Mouse (Mus musculus) liver, embryonic 18 days (tissue): ENCODE measurements around the gene B4gat1. TPM values are rescaled to one million over a fixed set of nuclear protein-coding genes. Genes with fewer than 3 reads are reported as not detected.

ENCODE experiments used
- polyA plus RNA-seq: library from polyadenylated mRNA; depleted of rRNA; stranded (reverse); fragments of >200 nt; gene quantifications from 2 replicates; pipeline ENCODE4 v1.2.3, GENCODE M21; 2012; rRNA removed

Gene B4gat1
- 6.2 and 7.5 TPM in 2 replicates for polyA plus RNA-seq

DNA sequence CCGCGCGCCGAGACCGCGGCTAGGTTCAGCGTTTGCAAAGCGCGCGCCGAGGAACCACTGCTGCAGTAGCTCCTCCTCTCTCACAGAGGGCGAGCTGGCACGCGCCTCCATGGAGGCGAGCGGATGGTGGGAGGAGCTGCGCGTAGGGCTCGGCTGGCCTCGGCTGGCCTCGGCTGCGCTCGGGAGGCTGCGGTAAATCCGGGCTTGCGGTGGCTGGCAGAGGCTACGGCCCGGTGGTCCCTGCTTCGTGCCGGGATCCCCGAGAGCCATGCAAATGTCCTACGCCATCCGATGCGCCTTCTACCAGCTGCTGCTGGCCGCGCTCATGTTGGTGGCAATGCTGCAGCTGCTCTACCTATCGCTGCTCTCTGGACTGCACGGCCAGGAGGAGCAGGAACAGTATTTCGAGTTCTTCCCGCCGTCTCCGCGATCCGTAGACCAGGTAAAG lies at the start of gene B4gat1, which contains the start of gene AC124502.3:
Gene B4gat1 (plus strand): TSS at position 118 of the 448 bp plus-strand sequence.
Gene AC124502.3 (plus strand): TSS at position 183 of the 448 bp plus-strand sequence.

DNA sequence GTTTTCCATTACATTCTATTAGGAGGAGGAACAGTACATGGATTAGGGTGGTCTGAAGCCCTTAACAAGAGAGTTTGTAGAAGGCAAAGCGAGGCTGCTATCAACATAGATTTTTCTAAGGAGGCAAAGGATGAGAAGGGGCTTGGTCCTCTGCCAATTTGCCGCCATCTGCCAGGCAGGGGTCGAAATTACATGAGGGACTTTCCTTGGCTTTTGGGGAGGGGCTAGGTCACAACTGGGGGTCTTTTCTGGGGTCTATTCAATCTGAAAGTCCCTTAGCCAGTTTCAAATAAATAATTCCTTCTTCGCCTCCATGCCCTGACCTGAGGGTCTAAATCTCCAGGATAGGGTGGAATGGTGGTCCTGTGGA lies 48.4 kb upstream of the B4gat1 start, which contains the start of gene Npas4:
Gene Npas4 (minus strand): TSS at position 61 of the 370 bp plus-strand sequence.

DNA sequence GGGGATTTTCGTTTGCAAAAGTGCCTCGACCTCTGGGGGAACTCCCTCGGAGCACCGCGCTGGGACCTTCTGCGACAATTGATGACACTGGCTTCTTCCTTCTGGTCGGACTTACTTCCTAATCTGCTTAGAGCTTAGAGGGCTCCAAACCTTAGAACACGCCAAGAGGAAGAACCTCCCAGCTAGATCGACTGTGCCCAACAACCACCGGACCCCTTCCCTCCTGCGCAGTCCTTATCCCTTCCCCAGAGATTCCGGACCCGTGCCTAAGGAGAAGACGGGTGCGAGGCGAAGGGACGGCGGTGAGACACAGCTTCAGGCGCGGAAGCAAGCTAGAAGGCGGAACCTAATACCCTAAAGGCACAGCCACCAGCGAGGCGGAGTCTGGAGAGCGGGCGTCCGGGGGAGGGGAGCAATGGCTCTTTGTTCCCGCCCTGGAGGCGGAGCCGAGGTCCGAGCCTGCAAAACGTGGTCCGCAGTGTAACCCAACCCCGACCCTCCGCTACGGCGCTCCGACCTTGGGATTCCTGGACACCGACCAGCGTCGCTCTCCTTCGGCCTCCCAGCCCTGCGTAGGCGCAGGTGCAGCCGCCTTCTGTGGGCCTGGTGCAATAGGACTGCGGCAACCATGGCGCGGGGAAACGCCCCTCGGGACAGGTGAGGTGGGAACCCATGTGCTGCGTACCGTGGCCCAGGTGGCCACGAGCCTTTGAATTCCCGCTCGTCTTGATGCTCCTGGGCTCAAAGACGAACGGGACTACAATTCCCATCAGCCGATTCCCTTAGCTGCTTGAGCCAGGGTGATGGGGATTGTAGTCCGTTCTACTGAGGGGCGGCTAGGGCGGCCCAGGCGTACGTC lies 14.8 kb upstream of the B4gat1 start, which contains the start of gene Slc29a2:
Gene Slc29a2 (plus strand): TSS at position 240 of the 859 bp plus-strand sequence.

GRCm38 (mm10) chr19:5040862-5041523 lies 2.4 kb downstream of the B4gat1 start, which contains the start of gene Brms1:
Gene Brms1 (plus strand): TSS chr19:5041354.

DNA sequence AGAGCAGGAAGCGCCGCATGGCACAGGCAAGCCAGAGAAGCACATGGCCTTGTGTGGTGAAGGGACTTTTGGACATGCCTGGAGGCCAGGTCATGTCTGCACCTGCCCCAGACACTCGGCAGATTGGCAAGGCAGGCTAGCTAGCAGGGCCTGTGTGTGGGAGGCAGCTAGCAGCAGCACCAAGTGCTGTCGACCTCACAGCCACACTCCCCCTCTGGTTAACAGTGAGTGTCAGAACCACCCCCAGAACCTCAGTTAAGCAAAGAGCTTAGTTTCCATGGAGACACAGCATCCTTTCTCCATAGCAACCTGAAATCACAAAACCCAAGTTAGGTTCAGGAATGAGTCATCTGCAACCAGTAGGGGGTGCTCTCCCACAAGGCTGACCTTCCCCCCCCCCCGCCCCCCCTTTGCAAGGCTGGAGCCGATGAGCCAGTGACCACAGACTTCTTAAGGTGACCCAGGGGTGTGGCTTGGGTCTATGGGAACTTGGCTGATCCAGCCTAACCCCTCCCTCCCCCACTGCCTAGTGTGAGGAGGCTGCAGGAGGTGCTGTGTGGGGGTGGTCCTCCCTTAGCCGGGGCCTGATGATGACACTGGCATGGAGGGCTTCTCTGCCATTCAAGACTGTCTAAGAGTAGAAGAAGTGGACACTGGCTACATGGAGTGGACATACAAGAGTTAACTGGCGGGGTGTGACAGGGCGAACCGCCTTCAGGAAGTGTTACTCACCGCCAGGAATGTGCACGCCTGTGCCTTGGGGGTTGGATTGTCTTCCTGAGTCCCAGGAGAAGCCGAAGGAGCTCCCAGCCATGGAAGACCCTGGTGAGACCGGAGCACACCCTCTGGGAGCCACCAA lies 11.7 kb downstream of the B4gat1 start, which contains the start of gene Rin1:
Gene Rin1 (plus strand): TSS at position 435 of the 859 bp plus-strand sequence.

DNA sequence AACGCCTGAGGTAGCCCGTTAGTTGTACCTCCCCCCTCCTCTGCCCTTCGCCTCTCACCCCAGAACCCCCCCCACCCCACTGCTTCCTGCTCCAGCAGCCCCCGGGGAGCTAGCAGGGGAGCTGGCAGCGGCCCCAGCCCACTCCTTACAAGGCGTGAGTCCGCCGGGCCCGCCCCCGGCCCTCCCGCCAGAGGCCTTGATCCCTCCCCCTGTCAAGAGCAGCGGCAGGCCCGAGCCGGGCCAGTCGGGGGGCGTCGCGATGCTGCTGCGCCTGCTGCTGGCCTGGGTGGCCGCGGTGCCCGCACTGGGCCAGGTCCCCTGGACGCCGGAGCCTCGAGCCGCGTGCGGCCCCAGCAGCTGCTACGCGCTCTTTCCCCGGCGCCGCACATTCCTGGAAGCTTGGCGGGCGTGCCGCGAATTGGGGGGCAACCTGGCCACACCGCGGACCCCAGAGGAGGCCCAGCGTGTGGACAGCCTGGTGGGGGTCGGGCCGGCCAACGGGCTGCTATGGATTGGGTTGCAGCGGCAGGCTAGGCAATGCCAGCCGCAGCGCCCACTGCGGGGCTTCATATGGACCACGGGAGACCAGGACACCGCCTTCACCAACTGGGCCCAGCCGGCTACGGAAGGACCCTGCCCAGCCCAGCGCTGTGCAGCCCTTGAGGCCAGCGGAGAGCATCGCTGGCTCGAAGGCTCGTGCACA lies 29.4 kb downstream of the B4gat1 start, which contains the start of gene Cd248:
Gene Cd248 (plus strand): TSS at position 212 of the 703 bp plus-strand sequence.

DNA sequence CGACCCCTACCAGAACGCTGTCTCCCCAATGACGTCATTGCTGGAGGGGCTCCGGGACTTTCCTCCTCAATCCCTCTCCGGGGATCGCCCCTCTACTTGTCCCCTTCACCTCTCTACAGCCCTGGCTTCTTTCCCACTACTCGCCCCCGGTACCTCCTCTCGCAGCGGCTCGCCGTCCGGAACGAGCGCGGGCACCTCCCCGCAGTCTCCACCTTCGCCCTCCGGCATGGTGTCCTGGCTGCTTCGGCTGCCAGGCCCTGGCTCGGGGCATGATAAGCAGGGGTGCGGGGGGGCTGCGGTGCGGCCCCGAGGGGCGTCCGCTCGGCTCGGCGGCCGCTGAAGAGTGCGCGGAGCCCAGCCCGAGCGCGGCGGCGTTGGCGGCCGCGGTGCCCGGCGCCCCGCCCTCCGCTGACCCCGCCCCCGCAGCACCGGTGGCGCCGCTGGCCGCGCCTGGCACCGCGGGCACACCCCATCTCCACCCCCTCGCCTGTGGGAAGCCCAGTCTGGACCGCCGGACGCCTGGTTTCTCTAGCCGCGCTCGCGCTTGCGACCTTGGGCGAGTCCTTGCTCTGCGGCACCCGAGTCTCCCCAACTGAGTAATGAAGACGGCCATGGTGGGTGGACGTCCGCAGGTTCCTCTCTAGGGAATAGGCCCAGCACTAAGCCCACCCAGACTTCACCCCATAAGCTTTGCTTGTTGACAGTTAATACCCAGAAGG lies 46.7 kb downstream of the B4gat1 start, which contains the start of gene Tmem151a:
Gene Tmem151a (minus strand): TSS at position 387 of the 719 bp plus-strand sequence.

GRCm38 (mm10) chr19:5087884-5088728 lies 49.5 kb downstream of the B4gat1 start, which contains the start of gene Yif1a:
Gene Yif1a (plus strand): TSS chr19:5088538.

Other genes with a start within 250 kb of the B4gat1 start
- gene Rbm4, start 244.9 kb upstream of the B4gat1 start, polyA plus RNA-seq = 35.7 and 37.7 TPM in 2 replicates
- gene Gm21992, start 227.2 kb upstream of the B4gat1 start, polyA plus RNA-seq = 14.1 and 14.8 TPM in 2 replicates
- 18.2 and 18.3 TPM in 2 replicates for gene Rbm14, start 227.2 kb upstream of the B4gat1 start, polyA plus RNA-seq
- 158 and 166 TPM in 2 replicates for gene Ccs, start 199.5 kb upstream of the B4gat1 start, polyA plus RNA-seq
- gene Ccdc87, start 199.5 kb upstream of the B4gat1 start, polyA plus RNA-seq = 0.01 TPM in 1 of 2 replicates, not detected in the other
- 22.9 and 23.6 TPM in 2 replicates for gene Ctsf, start 183.7 kb upstream of the B4gat1 start, polyA plus RNA-seq
- 0.06 and 0.10 TPM in 2 replicates for gene Actn3, start 160.9 kb upstream of the B4gat1 start, polyA plus RNA-seq
- gene Zdhhc24, start 160.2 kb upstream of the B4gat1 start, polyA plus RNA-seq = 10.1 and 10.6 TPM in 2 replicates
- 0.52 and 0.79 TPM in 2 replicates for gene Bbs1, start 132.2 kb upstream of the B4gat1 start, polyA plus RNA-seq
- gene Dpp3, start 110.5 kb upstream of the B4gat1 start, polyA plus RNA-seq = 33.6 and 33.7 TPM in 2 replicates
- 0.17 and 0.28 TPM in 2 replicates for gene Peli3, start 95.7 kb upstream of the B4gat1 start, polyA plus RNA-seq
- 23.7 and 24.7 TPM in 2 replicates for gene Mrpl11, start 76.7 kb upstream of the B4gat1 start, polyA plus RNA-seq
- 0.07 and 0.10 TPM in 2 replicates for gene Npas4, start 48.5 kb upstream of the B4gat1 start, polyA plus RNA-seq
- 1.4 and 2.0 TPM in 2 replicates for gene Slc29a2, start 15.0 kb upstream of the B4gat1 start, polyA plus RNA-seq
- 0.26 and 0.37 TPM in 2 replicates for gene AC124502.3, start 65 bp downstream of the B4gat1 start, polyA plus RNA-seq
- gene Brms1, start 2.5 kb downstream of the B4gat1 start, polyA plus RNA-seq = 14.8 and 15.2 TPM in 2 replicates
- 0.52 and 0.58 TPM in 2 replicates for gene Rin1, start 11.7 kb downstream of the B4gat1 start, polyA plus RNA-seq
- 1.8 and 2.0 TPM in 2 replicates for gene Cd248, start 29.3 kb downstream of the B4gat1 start, polyA plus RNA-seq
- 0.30 and 0.36 TPM in 2 replicates for gene Tmem151a, start 46.7 kb downstream of the B4gat1 start, polyA plus RNA-seq
- gene Yif1a, start 49.7 kb downstream of the B4gat1 start, polyA plus RNA-seq = 61.5 and 66.8 TPM in 2 replicates
- gene Cnih2, start 59.7 kb downstream of the B4gat1 start, polyA plus RNA-seq = 0.22 and 0.24 TPM in 2 replicates
- gene Rab1b, start 68.2 kb downstream of the B4gat1 start, polyA plus RNA-seq = 57.1 and 59.3 TPM in 2 replicates
- 3.6 and 4.7 TPM in 2 replicates for gene Klc2, start 79.7 kb downstream of the B4gat1 start, polyA plus RNA-seq
- gene Pacs1, start 234.3 kb downstream of the B4gat1 start, polyA plus RNA-seq = 4.7 and 5.9 TPM in 2 replicates